Mouse (Mus musculus) pancreas, adult 10 weeks (tissue): ENCODE results near the gene Akr1c18. TPM values are rescaled to one million over a fixed set of nuclear protein-coding genes. Genes with fewer than 3 reads are reported as not detected.

Experiments
- polyA plus RNA-seq: library from polyadenylated mRNA; stranded (reverse); fragments of 350-450 nt; fragmentation: Illumina TruSeq; extraction: RNeasy Lipid Tissue Mini Kit (QIAGEN cat#74804); gene quantifications from one replicate; pipeline ENCODE4 v1.2.3, GENCODE M21; 2015; ENCODE audit warnings: low read depth, low replicate concordance; ENCODE audit not compliant: insufficient read depth

Gene Akr1c18
- polyA plus RNA-seq: not detected

DNA sequence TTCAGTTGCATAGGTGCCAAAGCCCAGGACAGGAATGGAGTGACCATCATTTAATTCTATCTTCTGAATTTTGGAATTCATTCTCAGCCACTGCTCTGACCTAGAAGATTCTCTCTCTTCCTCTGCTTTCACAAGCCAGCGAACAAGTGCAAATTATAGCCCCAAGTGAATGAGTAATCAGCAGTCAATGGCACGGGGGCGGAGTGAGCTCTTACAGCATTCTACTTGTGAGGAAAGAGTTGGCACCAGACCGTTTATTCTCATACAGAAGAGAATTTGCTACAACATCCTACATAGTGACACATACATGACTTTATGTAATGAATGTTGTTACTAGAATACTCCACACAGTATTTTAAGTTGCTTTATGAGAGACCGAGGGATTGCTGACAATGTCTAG is at the start of gene Akr1c18:
Gene Akr1c18 (minus strand): TSS at position 137 of the 400 bp plus-strand sequence.

DNA sequence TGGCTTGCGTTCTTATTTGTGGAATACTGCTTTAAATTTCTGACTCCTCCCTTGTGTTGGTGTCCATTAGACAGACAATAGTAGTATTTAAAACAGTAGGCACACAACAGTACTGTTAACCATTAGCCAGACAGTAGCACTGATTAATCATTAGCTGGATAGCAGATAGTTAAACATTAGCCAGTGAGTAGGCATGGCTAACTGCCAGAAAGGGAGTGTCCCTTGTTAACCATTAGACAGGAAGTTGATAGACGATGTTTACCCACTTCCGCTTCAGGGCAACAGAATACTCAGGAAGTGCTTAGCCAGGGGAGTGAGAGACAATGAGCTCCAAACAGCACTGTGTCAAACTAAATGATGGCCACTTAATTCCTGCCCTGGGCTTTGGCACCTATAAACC is 40.5 kb upstream of the Akr1c18 start, which contains the start of gene Akr1c13:
Gene Akr1c13 (plus strand): TSS at position 247 of the 400 bp plus-strand sequence.

Other genes with a start within 250 kb of the Akr1c18 start
- gene Net1, start 232.4 kb downstream of the Akr1c18 start, polyA plus RNA-seq: 6.7 TPM
- not detected for gene Tubal3, start 232.4 kb downstream of the Akr1c18 start, polyA plus RNA-seq
- gene Ucn3, start 205.3 kb downstream of the Akr1c18 start, polyA plus RNA-seq: 26.9 TPM
- 2.6 TPM for gene Akr1c14, start 101.6 kb downstream of the Akr1c18 start, polyA plus RNA-seq
- gene Akr1c13, start 40.5 kb upstream of the Akr1c18 start, polyA plus RNA-seq: 4.8 TPM
- gene Akr1c19, start 78.0 kb upstream of the Akr1c18 start, polyA plus RNA-seq: 3.8 TPM
- 4.9 TPM for gene Akr1c12, start 128.8 kb upstream of the Akr1c18 start, polyA plus RNA-seq